Mouse (Mus musculus) neural tube, embryonic 14.5 days (tissue): Measurements from ENCODE around the gene F8. TPM values are rescaled to one million over a fixed set of nuclear protein-coding genes. Genes with fewer than 3 reads are reported as not detected.

Source experiments
- ATAC-seq: fragments of 200-750 bp; cut with Nextera tagmentation; 2 replicates; pipeline ENCODE4 v1.8.0; 2017; ENCODE audit warnings: low read depth, mild to moderate bottlenecking, moderate TSS enrichment, moderate library complexity
- H3K27ac ChIP-seq: fragments of 300-500 bp; sonication (generic); 2 replicates; pipeline ENCODE4 v1.5.1; 2014; ENCODE audit warnings: low read depth, mild to moderate bottlenecking, control low read depth, low read length, moderate library complexity, mixed read lengths
- H3K27me3 ChIP-seq: fragments of 300-500 bp; sonication (generic); 2 replicates; pipeline ENCODE4 v1.6.1; 2014; ENCODE audit warnings: low read length; ENCODE audit not compliant: control insufficient read depth, insufficient read depth
- H3K36me3 ChIP-seq: fragments of 300-500 bp; sonication (generic); 2 replicates; pipeline ENCODE4 v1.6.1; 2014; ENCODE audit warnings: low read length, mixed read lengths; ENCODE audit not compliant: control insufficient read depth, insufficient read depth
- H3K4me1 ChIP-seq: fragments of 300-500 bp; sonication (generic); 2 replicates; pipeline ENCODE4 v1.6.1; 2014; ENCODE audit warnings: low read length; ENCODE audit not compliant: control insufficient read depth, insufficient read depth
- H3K4me2 ChIP-seq: fragments of 300-500 bp; sonication (generic); 2 replicates; pipeline ENCODE4 v1.6.1; 2014; ENCODE audit warnings: mild to moderate bottlenecking, low read depth, low read length, control low read depth
- H3K4me3 ChIP-seq: fragments of 300-500 bp; sonication (generic); 2 replicates; pipeline ENCODE4 v1.5.1; 2014; ENCODE audit warnings: low read depth, low read length, control low read depth, mixed read lengths
- H3K9ac ChIP-seq: fragments of 300-500 bp; sonication (generic); replicated peaks from 2 replicates; pipeline ENCODE4 v1.6.1; 2014; ENCODE audit warnings: low read depth, mild to moderate bottlenecking, control low read depth, low read length, mixed read lengths
- H3K9me3 ChIP-seq: fragments of 300-500 bp; sonication (generic); 2 replicates; pipeline ENCODE4 v1.6.1; 2016; ENCODE audit warnings: low read length; ENCODE audit not compliant: control insufficient read depth
- WGBS: fragments of 180-500 bp; shearing (Covaris S2); extraction: QIAGEN DNeasy Blood & Tissue Kit; methylation state at CpG from one replicate; pipeline ENCODE4 v1.1.7; 2014; 5-methylcytosine and 5-hydroxymethylcytosine counted together
- polyA plus RNA-seq: library from polyadenylated mRNA; unstranded; fragments of >200 nt; fragmentation: Nextera tagmentation; extraction: Ambion mirVana; gene quantifications from 2 replicates; pipeline ENCODE4 v1.2.1, GENCODE M21; 2014

Gene F8
- 1.4 and 3.6 TPM in 2 replicates for polyA plus RNA-seq

GRCm38 (mm10) chrX:75382195-75382771 is at the start of gene F8, which contains the start of gene Fundc2:
F8 (minus strand) TSS chrX:75382615.
Fundc2 (plus strand) TSS chrX:75382399.
- Histone ChIP-seq H3K27ac (peak within 1 kb of the TSS; percentile 60), H3K9ac (peak within 1 kb of the TSS; percentile 63), H3K36me3 (no peaks in the 10 kb centered on the region), H3K27me3 (no peaks in the 10 kb centered on the region), H3K4me2 (peak within 1 kb of the TSS; percentile 45), H3K4me3 (peak within 1 kb of the TSS; percentile 49), H3K4me1 (no peaks in the 10 kb centered on the region), H3K9me3 (no peaks in the 10 kb centered on the region)
- 12% methylated on average over 19 of the region's 25 CpGs for WGBS
- peak; percentile 99 for ATAC-seq

GRCm38 (mm10) chrX:75415936-75416785 is 33.7 kb upstream of the F8 start, which contains the start of the genes Cmc4, Mtcp1 and Brcc3:
Cmc4 (minus strand) TSS chrX:75416584.
Mtcp1 (minus strand) TSS chrX:75416588.
Brcc3 (plus strand) TSS chrX:75416628.
- Histone ChIP-seq H3K4me3 (peak within 1 kb of the TSS; percentile 47), H3K4me1 (no peaks in the 10 kb centered on the region), H3K27ac (peak within 1 kb of the TSS; percentile 78), H3K9me3 (no peaks in the 10 kb centered on the region), H3K36me3 (no peaks in the 10 kb centered on the region), H3K4me2 (peak within 1 kb of the TSS; percentile 49), H3K9ac (peak within 1 kb of the TSS; percentile 55), H3K27me3 (no peaks in the 10 kb centered on the region)
- 13% methylated on average over 51 of the region's 52 CpGs for WGBS
- ATAC-seq = peak; percentile 100

- no peak for ATAC-seq
- Histone ChIP-seq H3K9me3 (no peaks in the 10 kb centered on the region), H3K4me3 (no peak overlapping the region), H3K4me2 (no peak overlapping the region), H3K9ac (no peak overlapping the region), H3K36me3 (no peaks in the 10 kb centered on the region), H3K27me3 (no peaks in the 10 kb centered on the region), H3K27ac (no peak overlapping the region), H3K4me1 (no peaks in the 10 kb centered on the region)
- 98% methylated on average over 1 of the region's 1 CpGs for WGBS
Observed at GRCm38 (mm10) chrX:75409711-75410110, 27.3 kb upstream of the F8 start.

GRCm38 (mm10) chrX:75403350-75403749 is 20.9 kb upstream of the F8 start:
- no peak overlapping the region for H3K4me2 ChIP-seq
- no peaks in the 10 kb centered on the region for H3K36me3 ChIP-seq
- H3K4me1 ChIP-seq = no peaks in the 10 kb centered on the region
- H3K9ac ChIP-seq = no peak overlapping the region
- no peak overlapping the region for H3K4me3 ChIP-seq
- H3K27ac ChIP-seq = no peak overlapping the region
- ATAC-seq = no peak
- no peaks in the 10 kb centered on the region for H3K9me3 ChIP-seq
- H3K27me3 ChIP-seq = no peaks in the 10 kb centered on the region

GRCm38 (mm10) chrX:75402668-75403067 is 20.3 kb upstream of the F8 start:
- no peak overlapping the region for H3K27ac ChIP-seq
- no peak overlapping the region for H3K9ac ChIP-seq
- H3K9me3 ChIP-seq = no peaks in the 10 kb centered on the region
- no peak overlapping the region for H3K4me3 ChIP-seq
- H3K4me2 ChIP-seq = no peak overlapping the region
- no peaks in the 10 kb centered on the region for H3K36me3 ChIP-seq
- H3K4me1 ChIP-seq = no peaks in the 10 kb centered on the region
- no peaks in the 10 kb centered on the region for H3K27me3 ChIP-seq
- no peak for ATAC-seq
- WGBS = 84% methylated on average over 2 of the region's 2 CpGs

- H3K4me1 ChIP-seq = no peaks in the 10 kb centered on the region
- WGBS = 97% methylated on average over 1 of the region's 1 CpGs
- ATAC-seq = no peak
- no peak overlapping the region for H3K9ac ChIP-seq
- no peaks in the 10 kb centered on the region for H3K36me3 ChIP-seq
- no peaks in the 10 kb centered on the region for H3K9me3 ChIP-seq
- no peak overlapping the region for H3K27ac ChIP-seq
- H3K4me3 ChIP-seq = no peak overlapping the region
- no peaks in the 10 kb centered on the region for H3K27me3 ChIP-seq
- no peak overlapping the region for H3K4me2 ChIP-seq
Observed at GRCm38 (mm10) chrX:75399471-75399870, 17.1 kb upstream of the F8 start.

- Histone ChIP-seq H3K4me1 (no peaks in the 10 kb centered on the region), H3K36me3 (no peaks in the 10 kb centered on the region), H3K4me3 (peak overlapping the region; percentile 49), H3K9ac (no peak overlapping the region), H3K27ac (no peak overlapping the region), H3K27me3 (no peaks in the 10 kb centered on the region), H3K9me3 (no peaks in the 10 kb centered on the region), H3K4me2 (peak overlapping the region; percentile 45; the same call in 1 of the 2 replicates)
- ATAC-seq = peak; percentile 25; the same call in 1 of the 2 replicates
- 71% methylated on average over 5 of the region's 5 CpGs for WGBS
Observed at GRCm38 (mm10) chrX:75381699-75382098, 716 bp downstream of the F8 start.

GRCm38 (mm10) chrX:75381176-75381575 is 1.2 kb downstream of the F8 start:
- H3K9ac ChIP-seq = no peak overlapping the region
- no peak overlapping the region for H3K4me2 ChIP-seq
- ATAC-seq = no peak
- H3K27me3 ChIP-seq = no peaks in the 10 kb centered on the region
- H3K4me3 ChIP-seq = no peak overlapping the region
- no peak overlapping the region for H3K27ac ChIP-seq
- H3K9me3 ChIP-seq = no peaks in the 10 kb centered on the region
- 96% methylated on average over 1 of the region's 1 CpGs for WGBS
- H3K4me1 ChIP-seq = no peaks in the 10 kb centered on the region
- no peaks in the 10 kb centered on the region for H3K36me3 ChIP-seq

- Histone ChIP-seq H3K36me3 (no peaks in the 10 kb centered on the region), H3K4me2 (no peak overlapping the region), H3K27ac (no peak overlapping the region), H3K27me3 (no peaks in the 10 kb centered on the region), H3K4me3 (no peak overlapping the region), H3K4me1 (no peaks in the 10 kb centered on the region), H3K9me3 (no peaks in the 10 kb centered on the region), H3K9ac (no peak overlapping the region)
- no peak for ATAC-seq
Observed at GRCm38 (mm10) chrX:75376815-75377214, 5.6 kb downstream of the F8 start.
